Mouse (Mus musculus) forebrain, embryonic 13.5 days (tissue): ENCODE results near the gene Srrd. TPM values are rescaled to one million over a fixed set of nuclear protein-coding genes. Genes with fewer than 3 reads are reported as not detected.

Experiments used
- ATAC-seq: fragments of 200-750 bp; cut with Nextera tagmentation; 2 replicates; pipeline ENCODE4 v1.8.0; 2017
- H3K27ac ChIP-seq: fragments of 300-500 bp; sonication (generic); 2 replicates; pipeline ENCODE4 v1.5.1; 2015; ENCODE audit warnings: inconsistent platforms, mild to moderate bottlenecking, moderate library complexity
- H3K27me3 ChIP-seq: fragments of 300-500 bp; sonication (generic); 2 replicates; pipeline ENCODE4 v1.6.1; 2015; ENCODE audit warnings: mild to moderate bottlenecking, inconsistent platforms
- H3K36me3 ChIP-seq: fragments of 300-500 bp; sonication (generic); 2 replicates; pipeline ENCODE4 v1.6.1; 2015; ENCODE audit warnings: mild to moderate bottlenecking, inconsistent platforms; ENCODE audit not compliant: poor library complexity, severe bottlenecking
- H3K4me1 ChIP-seq: fragments of 300-500 bp; sonication (generic); 2 replicates; pipeline ENCODE4 v1.6.1; 2015; ENCODE audit warnings: inconsistent platforms
- H3K4me2 ChIP-seq: fragments of 300-500 bp; sonication (generic); 2 replicates; pipeline ENCODE4 v1.6.1; 2015; ENCODE audit warnings: inconsistent platforms, mild to moderate bottlenecking, moderate library complexity
- H3K4me3 ChIP-seq: fragments of 300-500 bp; sonication (generic); 2 replicates; pipeline ENCODE4 v1.5.1; 2015; ENCODE audit warnings: mild to moderate bottlenecking, inconsistent platforms
- H3K9ac ChIP-seq: fragments of 300-500 bp; sonication (generic); 2 replicates; pipeline ENCODE4 v1.6.1; 2015; ENCODE audit warnings: mild to moderate bottlenecking, inconsistent platforms
- H3K9me3 ChIP-seq: fragments of 300-500 bp; sonication (generic); replicated peaks from 2 replicates; pipeline ENCODE4 v1.6.1; 2016; ENCODE audit warnings: inconsistent platforms
- WGBS: fragments of 180-500 bp; shearing (Covaris S2); methylation state at CpG from one replicate; pipeline ENCODE4 v1.1.7; 2015; 5-methylcytosine and 5-hydroxymethylcytosine counted together
- polyA plus RNA-seq: library from polyadenylated mRNA; unstranded; fragments of >200 nt; fragmentation: Nextera tagmentation; extraction: Ambion mirVana; gene quantifications from 2 replicates; pipeline ENCODE4 v1.2.1, GENCODE M21; 2015

The Srrd gene
- 47.3 and 57.6 TPM in 2 replicates for polyA plus RNA-seq

DNA sequence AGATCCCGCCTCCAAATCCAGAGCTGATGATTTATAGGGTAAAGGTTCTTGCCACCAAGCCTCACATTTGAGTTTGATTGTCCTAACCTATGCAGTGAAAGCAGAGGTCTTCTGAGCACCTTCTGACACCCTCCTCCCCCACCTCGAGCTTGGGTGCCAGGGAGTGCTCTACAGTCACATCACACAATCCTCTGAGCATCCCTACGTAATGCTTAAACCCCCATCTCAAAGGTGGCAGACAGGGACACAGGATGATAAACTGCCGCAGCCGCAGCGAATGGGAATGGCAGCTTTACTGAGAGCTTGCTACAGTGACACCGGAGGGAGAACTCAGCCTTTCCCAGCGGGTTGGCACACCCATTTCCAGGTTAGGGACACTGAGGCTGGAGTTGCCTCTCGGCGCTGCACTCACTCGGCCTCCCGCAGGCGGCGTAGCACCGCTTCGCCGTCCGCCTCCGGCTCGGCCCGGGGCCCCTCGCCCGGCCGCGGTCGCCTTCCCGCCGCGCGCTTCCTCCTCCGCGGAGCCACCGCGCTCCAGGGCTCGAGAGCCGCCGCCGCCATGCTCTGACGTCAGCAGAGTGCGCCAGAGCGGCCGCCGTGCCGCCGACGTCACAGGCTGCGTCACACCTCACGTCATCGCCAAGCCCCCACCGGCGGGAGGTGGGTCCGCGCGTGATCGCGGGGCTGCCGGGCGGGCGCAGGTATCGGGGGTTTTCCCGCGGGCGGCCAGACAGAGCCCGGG lies at the start of gene Srrd, which contains the start of gene Hps4:
Srrd (minus strand) TSS at position 578 of the 742 bp plus-strand sequence.
Hps4 (plus strand) TSS at position 621 of the 742 bp plus-strand sequence.
- H3K9me3 ChIP-seq, result no peaks in the 10 kb centered on the region
- H3K27me3 ChIP-seq, result no peaks in the 10 kb centered on the region
- H3K4me1 ChIP-seq, result peaks cover 43% of the 10 kb centered on the region
- H3K36me3 ChIP-seq, result peaks cover 39% of the 10 kb centered on the region
- H3K9ac ChIP-seq, result peak within 1 kb of the TSS; percentile 76
- peak within 1 kb of the TSS; percentile 84 for H3K4me2 ChIP-seq
- H3K27ac ChIP-seq, result no peak within 1 kb of the TSS
- H3K4me3 ChIP-seq, result peak within 1 kb of the TSS; percentile 85
- WGBS, result 2% methylated on average over 41 of the region's 64 CpGs
- peak; percentile 79 for ATAC-seq

- Histone ChIP-seq H3K9me3 (no peaks in the 10 kb centered on the region), H3K27ac (no peak overlapping the region), H3K4me2 (0 out of 2 replicates have a peak overlapping the region, but pooled peaks have one; percentile 5), H3K4me1 (peaks cover 65% of the 10 kb centered on the region), H3K4me3 (no peak overlapping the region), H3K36me3 (peaks cover 51% of the 10 kb centered on the region), H3K27me3 (no peaks in the 10 kb centered on the region), H3K9ac (no peak overlapping the region)
- whole genome bisulfite sequencing, result 64% methylated on average over 27 of the region's 27 CpGs
- ATAC-seq, result no peak
These were observed 49.0 kb upstream of the Srrd start for GRCm38 (mm10) chr5:112391676-112392323.

- no peaks in the 10 kb centered on the region for H3K9me3 ChIP-seq
- H3K36me3 ChIP-seq, result peaks cover 59% of the 10 kb centered on the region
- H3K27ac ChIP-seq, result no peak overlapping the region
- H3K4me3 ChIP-seq, result no peak overlapping the region
- 72% methylated on average over 16 of the region's 16 CpGs for WGBS
- H3K27me3 ChIP-seq, result no peaks in the 10 kb centered on the region
- H3K9ac ChIP-seq, result 0 out of 2 replicates have a peak overlapping the region, but pooled peaks have one; percentile 3
- H3K4me2 ChIP-seq, result no peak overlapping the region; the same call in 1 of the 2 replicates
- ATAC-seq, result no peak
- peaks cover 59% of the 10 kb centered on the region for H3K4me1 ChIP-seq
These were observed 48.2 kb upstream of the Srrd start for GRCm38 (mm10) chr5:112391002-112391401.

- Histone ChIP-seq H3K36me3 (peaks cover 75% of the 10 kb centered on the region), H3K4me2 (no peak overlapping the region), H3K4me3 (no peak overlapping the region), H3K27me3 (no peaks in the 10 kb centered on the region), H3K4me1 (peaks cover 48% of the 10 kb centered on the region), H3K9ac (no peak overlapping the region), H3K27ac (no peak overlapping the region), H3K9me3 (no peaks in the 10 kb centered on the region)
- no peak for ATAC-seq
- 78% methylated on average over 9 of the region's 9 CpGs for WGBS
These were observed 46.5 kb upstream of the Srrd start for GRCm38 (mm10) chr5:112389352-112389751.

GRCm38 (mm10) chr5:112385973-112386372 lies 43.1 kb upstream of the Srrd start:
- Histone ChIP-seq H3K9me3 (no peaks in the 10 kb centered on the region), H3K4me3 (no peak overlapping the region), H3K4me2 (no peak overlapping the region), H3K27me3 (no peaks in the 10 kb centered on the region), H3K9ac (no peak overlapping the region), H3K36me3 (peaks cover 73% of the 10 kb centered on the region), H3K4me1 (peaks cover 27% of the 10 kb centered on the region), H3K27ac (no peak overlapping the region)
- WGBS, result 84% methylated on average over 2 of the region's 2 CpGs
- no peak for ATAC-seq

- Histone ChIP-seq H3K4me3 (no peak overlapping the region), H3K9ac (no peak overlapping the region), H3K4me1 (peaks cover 22% of the 10 kb centered on the region), H3K36me3 (peaks cover 74% of the 10 kb centered on the region), H3K4me2 (no peak overlapping the region), H3K9me3 (no peaks in the 10 kb centered on the region), H3K27ac (no peak overlapping the region), H3K27me3 (no peaks in the 10 kb centered on the region)
- 93% methylated on average over 13 of the region's 13 CpGs for whole genome bisulfite sequencing
- ATAC-seq, result no peak
These were observed 42.1 kb upstream of the Srrd start for GRCm38 (mm10) chr5:112384805-112385472.

- no peak for ATAC-seq
- no peak overlapping the region for H3K4me2 ChIP-seq
- H3K9me3 ChIP-seq, result no peaks in the 10 kb centered on the region
- H3K4me1 ChIP-seq, result peaks cover 10% of the 10 kb centered on the region
- peak overlapping the region; percentile 63 for H3K27ac ChIP-seq
- 74% methylated on average over 17 of the region's 17 CpGs for WGBS
- H3K9ac ChIP-seq, result no peak overlapping the region
- H3K4me3 ChIP-seq, result no peak overlapping the region
- peaks cover 74% of the 10 kb centered on the region for H3K36me3 ChIP-seq
- no peaks in the 10 kb centered on the region for H3K27me3 ChIP-seq
These were observed 39.9 kb upstream of the Srrd start for GRCm38 (mm10) chr5:112382641-112383330.

- no peaks in the 10 kb centered on the region for H3K9me3 ChIP-seq
- H3K4me2 ChIP-seq, result no peak overlapping the region
- no peak overlapping the region for H3K9ac ChIP-seq
- no peaks in the 10 kb centered on the region for H3K27me3 ChIP-seq
- peak overlapping the region; percentile 63 for H3K27ac ChIP-seq
- H3K4me1 ChIP-seq, result peaks cover 10% of the 10 kb centered on the region
- WGBS, result 58% methylated on average over 9 of the region's 9 CpGs
- peaks cover 73% of the 10 kb centered on the region for H3K36me3 ChIP-seq
- no peak; the same call in 1 of the 2 replicates for ATAC-seq
- H3K4me3 ChIP-seq, result no peak overlapping the region
These were observed 39.2 kb upstream of the Srrd start for GRCm38 (mm10) chr5:112382042-112382441.

GRCm38 (mm10) chr5:112381154-112381553 lies 38.3 kb upstream of the Srrd start:
- Histone ChIP-seq H3K27ac (no peak overlapping the region), H3K9ac (no peak overlapping the region), H3K4me2 (no peak overlapping the region), H3K4me1 (peaks cover 10% of the 10 kb centered on the region), H3K4me3 (no peak overlapping the region), H3K9me3 (no peaks in the 10 kb centered on the region), H3K36me3 (peaks cover 65% of the 10 kb centered on the region), H3K27me3 (no peaks in the 10 kb centered on the region)
- no peak for ATAC-seq
- 87% methylated on average over 11 of the region's 11 CpGs for WGBS

GRCm38 (mm10) chr5:112378716-112379115 lies 35.9 kb upstream of the Srrd start:
- Histone ChIP-seq H3K4me2 (no peak overlapping the region), H3K9me3 (no peaks in the 10 kb centered on the region), H3K36me3 (peaks cover 68% of the 10 kb centered on the region), H3K9ac (no peak overlapping the region), H3K4me3 (no peak overlapping the region), H3K27ac (no peak overlapping the region), H3K4me1 (peaks cover 10% of the 10 kb centered on the region), H3K27me3 (no peaks in the 10 kb centered on the region)
- 87% methylated on average over 6 of the region's 6 CpGs for WGBS
- no peak for ATAC-seq

- Histone ChIP-seq H3K4me1 (peaks cover 15% of the 10 kb centered on the region), H3K4me3 (no peak overlapping the region), H3K27ac (no peak overlapping the region; the same call in 1 of the 2 replicates), H3K9ac (no peak overlapping the region), H3K4me2 (no peak overlapping the region), H3K9me3 (no peaks in the 10 kb centered on the region), H3K36me3 (peaks cover 73% of the 10 kb centered on the region), H3K27me3 (no peaks in the 10 kb centered on the region)
- 83% methylated on average over 1 of the region's 1 CpGs for WGBS
- ATAC-seq, result no peak
These were observed 34.5 kb upstream of the Srrd start for GRCm38 (mm10) chr5:112377380-112377779.
